Mouse (Mus musculus) heart, embryonic 13.5 days (tissue): ENCODE data around the gene Sema6d. TPM values are rescaled to one million over a fixed set of nuclear protein-coding genes. Genes with fewer than 3 reads are reported as not detected.

Experiments
- ATAC-seq: fragments of 200-750 bp; cut with Nextera tagmentation; 2 replicates; pipeline ENCODE4 v1.8.0; 2017; ENCODE audit warnings: moderate TSS enrichment; ENCODE audit not compliant: insufficient number of reproducible peaks, low FRiP score, low TSS enrichment; ENCODE audit errors: extremely low read depth
- H3K27ac ChIP-seq: fragments of 300-500 bp; sonication (generic); replicated peaks from 2 replicates; pipeline ENCODE4 v1.5.1; 2015; ENCODE audit warnings: moderate library complexity, mild to moderate bottlenecking, inconsistent platforms
- H3K27me3 ChIP-seq: fragments of 300-500 bp; sonication (generic); replicated peaks from 2 replicates; pipeline ENCODE4 v1.6.1; 2015; ENCODE audit warnings: mild to moderate bottlenecking, inconsistent platforms
- H3K36me3 ChIP-seq: fragments of 300-500 bp; sonication (generic); 2 replicates; pipeline ENCODE4 v1.6.1; 2015; ENCODE audit warnings: mild to moderate bottlenecking, inconsistent platforms
- H3K4me1 ChIP-seq: fragments of 300-500 bp; sonication (generic); 2 replicates; pipeline ENCODE4 v1.6.1; 2015; ENCODE audit warnings: inconsistent platforms
- H3K4me2 ChIP-seq: fragments of 300-500 bp; sonication (generic); 2 replicates; pipeline ENCODE4 v1.6.1; 2015; ENCODE audit warnings: inconsistent platforms, mild to moderate bottlenecking, moderate library complexity
- H3K4me3 ChIP-seq: fragments of 300-500 bp; sonication (generic); 2 replicates; pipeline ENCODE4 v1.5.1; 2015; ENCODE audit warnings: moderate library complexity, mild to moderate bottlenecking, inconsistent platforms
- H3K9ac ChIP-seq: fragments of 300-500 bp; sonication (generic); 2 replicates; pipeline ENCODE4 v1.6.1; 2015; ENCODE audit warnings: inconsistent platforms, mild to moderate bottlenecking, moderate library complexity
- H3K9me3 ChIP-seq: fragments of 300-500 bp; sonication (generic); 2 replicates; pipeline ENCODE4 v1.6.1; 2016; ENCODE audit warnings: inconsistent platforms
- WGBS: fragments of 180-500 bp; shearing (Covaris S2); methylation state at CpG from one replicate; pipeline ENCODE4 v1.1.7; 2015; ENCODE audit warnings: mixed read lengths; 5-methylcytosine and 5-hydroxymethylcytosine counted together
- polyA plus RNA-seq: library from polyadenylated mRNA; unstranded; fragments of >200 nt; fragmentation: Nextera tagmentation; extraction: Ambion mirVana; gene quantifications from 2 replicates; pipeline ENCODE4 v1.2.1, GENCODE M21; 2015

Gene Sema6d
- polyA plus RNA-seq, 1 experiment from 2014 or later = 18.8 TPM

DNA sequence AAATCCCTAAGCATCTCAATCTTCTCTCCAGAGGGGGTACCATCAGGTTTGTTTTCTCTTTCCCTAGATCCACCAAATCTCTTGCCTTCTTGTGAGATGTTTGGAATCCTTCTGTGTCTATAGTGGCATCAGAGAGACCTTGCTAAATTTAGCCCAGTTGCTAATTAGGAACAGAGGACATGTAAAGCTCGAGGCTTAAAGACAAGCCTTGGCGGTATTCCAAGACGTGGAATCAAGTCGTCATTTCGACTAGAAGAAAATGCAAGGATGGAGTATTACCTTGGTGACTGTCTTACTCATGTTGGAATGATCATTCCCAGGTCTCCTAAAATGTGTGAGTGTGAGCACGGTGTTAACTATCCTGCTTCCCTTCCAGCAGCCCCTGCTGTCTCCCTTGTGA lies 314.2 kb downstream of the Sema6d start:
- Histone ChIP-seq H3K9me3 (no peaks in the 10 kb centered on the region), H3K36me3 (no peaks in the 10 kb centered on the region), H3K4me2 (no peak overlapping the region), H3K4me3 (no peak overlapping the region), H3K27ac (peak overlapping the region; percentile 61), H3K9ac (no peak overlapping the region), H3K27me3 (no peaks in the 10 kb centered on the region), H3K4me1 (peaks cover 36% of the 10 kb centered on the region)
- WGBS = 31% methylated on average over 6 of the region's 6 CpGs
- ATAC-seq = no peak

DNA sequence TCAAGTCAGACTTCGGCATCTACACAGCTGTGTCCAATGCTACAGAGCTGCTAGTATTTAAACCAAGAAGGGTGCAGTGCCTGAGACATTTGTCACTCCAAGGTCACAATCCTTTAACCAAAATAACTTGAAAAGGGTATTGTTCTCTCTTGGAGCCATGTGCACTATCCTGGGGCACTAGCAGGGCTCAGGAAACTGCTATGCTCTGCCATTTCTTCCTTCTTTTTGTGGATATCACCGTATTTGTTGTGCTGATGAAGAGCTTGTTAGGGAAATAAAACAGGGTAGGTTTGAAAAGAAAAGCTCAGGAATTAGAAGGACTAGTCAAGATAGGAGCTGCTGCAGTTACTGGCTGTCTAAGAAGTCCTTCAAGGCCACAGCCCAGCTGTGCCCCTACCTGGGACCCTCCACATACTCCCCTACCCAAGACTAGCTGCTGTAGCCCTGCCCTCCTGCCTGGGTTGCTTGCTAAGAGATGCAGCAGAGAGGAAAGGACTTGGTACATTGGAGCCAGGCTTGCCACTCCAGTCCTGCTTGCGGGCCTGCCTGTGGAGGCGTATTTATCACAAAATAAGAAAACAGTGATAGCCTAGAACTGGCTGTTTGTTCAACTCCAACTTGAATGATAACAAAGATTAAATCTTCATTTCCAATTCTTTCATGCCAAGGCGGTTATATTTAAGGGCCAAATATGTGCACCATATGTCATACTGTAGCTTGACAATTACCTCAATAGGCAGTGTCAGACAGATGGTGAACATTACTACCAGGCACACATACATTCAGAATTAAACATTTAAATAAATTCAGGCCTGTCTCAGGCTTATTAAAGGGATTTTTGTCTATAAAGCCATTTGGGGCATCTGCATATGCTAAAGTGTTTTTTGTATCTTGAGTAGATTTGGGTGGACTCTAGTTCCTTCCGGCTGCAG lies 315.1 kb downstream of the Sema6d start:
- no peak for ATAC-seq
- no peaks in the 10 kb centered on the region for H3K36me3 ChIP-seq
- H3K9me3 ChIP-seq = no peaks in the 10 kb centered on the region
- H3K9ac ChIP-seq = no peak overlapping the region
- H3K4me2 ChIP-seq = no peak overlapping the region
- H3K27ac ChIP-seq = peak overlapping the region; percentile 61
- H3K4me3 ChIP-seq = no peak overlapping the region
- peaks cover 36% of the 10 kb centered on the region for H3K4me1 ChIP-seq
- WGBS = 70% methylated on average over 6 of the region's 6 CpGs
- no peaks in the 10 kb centered on the region for H3K27me3 ChIP-seq

DNA sequence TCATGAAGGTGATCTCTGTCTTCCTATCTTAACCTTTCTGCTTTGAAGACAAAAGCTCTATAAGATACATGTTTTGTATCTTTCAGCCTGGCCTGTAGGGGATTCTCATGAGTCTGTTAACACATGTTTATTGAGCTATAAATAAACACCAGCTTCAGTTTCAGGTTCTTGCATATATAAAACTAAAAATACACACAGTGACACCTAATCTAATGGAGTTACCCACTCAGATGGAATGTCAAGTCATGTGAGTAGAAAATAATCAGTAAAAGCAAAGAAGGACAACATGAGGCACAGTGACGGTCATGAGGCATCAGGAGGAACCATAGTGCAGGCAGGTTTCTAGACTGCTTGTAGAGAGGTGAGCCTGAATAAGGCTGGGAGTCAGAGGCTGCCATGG lies 319.2 kb downstream of the Sema6d start:
- no peak overlapping the region for H3K4me2 ChIP-seq
- no peak for ATAC-seq
- peaks cover 33% of the 10 kb centered on the region for H3K4me1 ChIP-seq
- no peaks in the 10 kb centered on the region for H3K36me3 ChIP-seq
- no peaks in the 10 kb centered on the region for H3K27me3 ChIP-seq
- no peaks in the 10 kb centered on the region for H3K9me3 ChIP-seq
- no peak overlapping the region for H3K27ac ChIP-seq
- 48% methylated on average over 1 of the region's 1 CpGs for WGBS
- no peak overlapping the region for H3K4me3 ChIP-seq
- no peak overlapping the region for H3K9ac ChIP-seq

DNA sequence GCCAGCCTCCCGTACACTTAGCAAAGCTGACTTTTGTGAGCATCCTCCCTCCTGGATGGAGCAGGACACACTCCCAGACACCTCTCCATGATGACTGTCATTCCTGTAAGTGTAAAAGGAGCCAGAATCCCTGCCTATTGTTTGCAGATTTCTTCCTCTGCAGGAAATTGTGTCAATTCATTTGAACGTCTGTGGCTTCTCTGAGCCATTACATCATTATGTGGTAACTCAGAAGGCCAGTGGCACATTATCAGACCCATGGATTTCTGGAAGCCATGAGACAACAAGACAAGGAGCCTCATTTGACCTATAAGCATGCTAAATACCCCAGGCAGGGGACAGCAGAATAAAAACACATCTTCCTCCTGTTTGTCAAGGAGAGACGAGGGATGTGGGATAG lies 327.0 kb downstream of the Sema6d start:
- H3K9ac ChIP-seq = no peak overlapping the region
- H3K9me3 ChIP-seq = no peaks in the 10 kb centered on the region
- no peak overlapping the region for H3K4me2 ChIP-seq
- H3K27ac ChIP-seq = no peak overlapping the region
- no peaks in the 10 kb centered on the region for H3K36me3 ChIP-seq
- H3K4me1 ChIP-seq = peaks cover 30% of the 10 kb centered on the region
- no peak for ATAC-seq
- 61% methylated on average over 3 of the region's 3 CpGs for WGBS
- H3K27me3 ChIP-seq = no peaks in the 10 kb centered on the region
- H3K4me3 ChIP-seq = no peak overlapping the region

DNA sequence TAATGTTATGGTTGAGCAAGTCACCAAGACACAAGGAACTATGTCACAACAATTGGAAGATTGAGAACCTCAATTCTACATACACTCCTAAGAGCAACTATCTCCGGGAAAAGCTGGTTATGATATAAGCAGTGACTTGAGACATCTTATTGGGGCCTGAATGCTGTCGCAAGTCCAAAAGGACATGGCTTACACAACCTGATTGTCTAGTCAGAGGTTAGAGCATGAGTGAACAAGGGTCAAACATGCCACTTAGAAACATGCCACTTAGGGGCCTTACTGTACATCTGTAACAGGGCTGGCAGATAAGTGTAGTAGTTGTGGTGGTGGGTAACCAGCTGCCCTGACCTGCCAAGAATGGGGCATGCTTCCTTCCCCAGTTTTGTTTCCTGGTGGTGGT lies 328.6 kb downstream of the Sema6d start:
- H3K27ac ChIP-seq = no peak overlapping the region
- H3K4me1 ChIP-seq = peaks cover 23% of the 10 kb centered on the region
- no peak overlapping the region for H3K4me3 ChIP-seq
- 88% methylated on average over 2 of the region's 2 CpGs for WGBS
- no peak overlapping the region for H3K4me2 ChIP-seq
- H3K9ac ChIP-seq = no peak overlapping the region
- H3K36me3 ChIP-seq = no peaks in the 10 kb centered on the region
- H3K9me3 ChIP-seq = no peaks in the 10 kb centered on the region
- H3K27me3 ChIP-seq = no peaks in the 10 kb centered on the region
- no peak for ATAC-seq

DNA sequence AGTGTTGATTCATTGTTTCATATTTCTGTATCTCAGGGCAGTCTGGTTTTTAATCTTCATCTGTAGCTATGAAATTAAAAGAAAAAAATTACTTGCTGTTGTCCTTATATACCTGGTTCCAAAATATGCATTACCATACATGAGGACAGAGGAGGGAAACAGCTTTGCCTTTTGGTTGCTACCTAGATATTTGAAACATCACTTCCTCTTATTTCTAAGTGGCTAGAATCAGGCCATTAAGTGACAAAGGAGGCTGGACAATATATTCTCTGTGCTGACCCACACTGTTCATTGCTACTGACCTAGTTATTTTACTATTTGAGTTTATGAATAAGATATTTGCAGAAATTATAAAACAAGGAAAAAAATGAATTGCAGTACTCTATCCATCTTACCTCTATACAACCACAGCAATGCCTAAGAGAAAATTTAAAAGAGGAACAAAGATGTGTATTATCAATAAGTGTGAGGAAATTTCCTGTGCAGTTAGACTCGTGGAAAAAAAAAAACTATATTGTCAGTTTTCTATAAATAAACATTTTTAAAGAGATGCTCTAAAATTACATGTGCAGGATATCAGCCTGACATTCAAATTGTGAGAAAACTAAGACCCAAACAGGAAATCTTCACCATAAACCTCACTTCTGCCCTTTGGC lies 330.5 kb downstream of the Sema6d start:
- ATAC-seq = no peak
- H3K9ac ChIP-seq = no peak overlapping the region
- H3K27me3 ChIP-seq = no peaks in the 10 kb centered on the region
- peak overlapping the region; percentile 17; the same call in 1 of the 2 replicates for H3K27ac ChIP-seq
- H3K36me3 ChIP-seq = no peaks in the 10 kb centered on the region
- H3K4me3 ChIP-seq = no peak overlapping the region
- no peaks in the 10 kb centered on the region for H3K9me3 ChIP-seq
- peaks cover 18% of the 10 kb centered on the region for H3K4me1 ChIP-seq
- 35% methylated on average over 1 of the region's 1 CpGs for WGBS
- H3K4me2 ChIP-seq = no peak overlapping the region

DNA sequence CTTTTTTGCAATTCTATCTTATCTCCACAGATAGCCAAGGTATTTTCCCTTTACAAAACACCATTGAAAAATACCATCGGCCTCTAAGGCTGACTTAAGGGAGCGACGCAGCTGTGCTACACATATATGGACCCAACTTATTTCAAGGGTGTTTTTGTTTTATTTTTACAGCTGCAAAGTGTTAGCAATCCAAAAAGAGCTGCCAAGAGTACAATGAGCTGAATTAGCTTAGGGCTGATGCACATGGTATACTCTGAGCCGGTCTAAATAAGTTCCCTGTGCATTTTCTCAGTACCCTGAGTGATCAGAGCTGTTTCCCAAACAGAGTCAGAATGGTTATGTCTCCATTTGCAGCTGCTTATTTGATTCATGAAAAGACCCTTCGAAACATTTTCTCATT lies 340.0 kb downstream of the Sema6d start:
- WGBS = 63% methylated on average over 5 of the region's 5 CpGs
- no peak overlapping the region for H3K4me2 ChIP-seq
- H3K27ac ChIP-seq = no peak overlapping the region
- H3K9ac ChIP-seq = no peak overlapping the region
- H3K36me3 ChIP-seq = no peaks in the 10 kb centered on the region
- H3K4me3 ChIP-seq = no peak overlapping the region
- H3K9me3 ChIP-seq = no peaks in the 10 kb centered on the region
- H3K27me3 ChIP-seq = no peaks in the 10 kb centered on the region
- H3K4me1 ChIP-seq = peaks cover 7% of the 10 kb centered on the region; the same call in 1 of the 2 replicates
- no peak for ATAC-seq

DNA sequence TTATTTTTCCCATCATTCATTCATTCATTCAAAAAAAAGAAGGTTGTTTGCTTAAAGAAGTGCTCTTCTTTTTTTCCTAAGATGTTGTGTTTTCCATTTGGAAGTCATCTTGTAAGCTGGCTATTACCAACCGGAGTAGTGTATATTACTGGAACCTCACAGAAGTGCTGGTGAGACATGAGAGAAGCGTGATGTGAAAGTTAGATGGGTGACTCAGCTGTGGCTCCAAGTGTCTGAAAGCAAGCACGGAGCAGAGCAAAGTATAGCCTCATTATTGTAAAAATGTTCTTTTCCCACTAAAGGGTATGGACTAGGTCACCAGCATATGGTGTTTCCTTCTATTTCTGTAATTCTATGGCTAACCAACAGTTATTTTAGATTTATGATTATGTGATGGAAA lies 340.9 kb downstream of the Sema6d start:
- H3K9me3 ChIP-seq = no peaks in the 10 kb centered on the region
- no peak overlapping the region for H3K4me3 ChIP-seq
- H3K27ac ChIP-seq = no peak overlapping the region
- no peaks in the 10 kb centered on the region for H3K36me3 ChIP-seq
- H3K4me2 ChIP-seq = no peak overlapping the region
- H3K9ac ChIP-seq = no peak overlapping the region
- no peak for ATAC-seq
- WGBS = 82% methylated on average over 3 of the region's 3 CpGs
- no peaks in the 10 kb centered on the region for H3K27me3 ChIP-seq
- peaks cover 17% of the 10 kb centered on the region for H3K4me1 ChIP-seq

DNA sequence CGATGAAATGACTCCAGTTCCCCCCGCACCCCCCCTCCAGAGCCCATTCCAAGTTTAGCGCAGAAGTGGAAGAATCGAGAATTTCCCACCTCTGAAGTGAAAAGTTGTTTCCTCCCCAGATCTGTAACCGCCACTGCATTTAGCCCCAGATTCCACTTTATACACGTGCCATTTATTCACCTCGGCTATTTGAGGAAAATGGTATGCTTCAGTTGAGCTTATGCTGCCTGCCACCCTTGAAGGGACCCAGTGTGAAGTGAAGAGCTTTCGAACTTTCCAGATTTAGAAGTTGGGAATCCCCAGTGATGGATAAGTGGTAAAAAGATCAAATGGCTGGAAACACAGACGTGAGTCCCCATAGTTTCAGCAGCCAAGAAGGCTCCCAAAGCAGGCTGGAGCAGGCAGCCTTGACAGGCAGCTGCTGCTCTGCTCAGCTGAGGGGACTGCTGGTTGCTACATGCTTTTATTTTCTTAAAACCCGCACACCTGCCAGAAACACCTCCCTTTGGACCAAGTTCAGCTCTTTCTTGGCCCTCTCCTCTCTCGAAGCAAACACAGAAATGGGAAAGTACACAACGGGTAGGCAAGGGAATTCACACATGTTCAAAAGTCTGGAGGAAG lies 345.7 kb downstream of the Sema6d start:
- no peaks in the 10 kb centered on the region for H3K27me3 ChIP-seq
- no peaks in the 10 kb centered on the region for H3K36me3 ChIP-seq
- H3K4me1 ChIP-seq = peaks cover 21% of the 10 kb centered on the region
- no peak overlapping the region for H3K4me3 ChIP-seq
- 0 out of 2 replicates have a peak overlapping the region, but pooled peaks have one; percentile 5 for H3K27ac ChIP-seq
- H3K9ac ChIP-seq = no peak overlapping the region
- H3K4me2 ChIP-seq = no peak overlapping the region
- ATAC-seq = no peak; the same call in 1 of the 2 replicates
- 51% methylated on average over 12 of the region's 12 CpGs for WGBS
- H3K9me3 ChIP-seq = no peaks in the 10 kb centered on the region

DNA sequence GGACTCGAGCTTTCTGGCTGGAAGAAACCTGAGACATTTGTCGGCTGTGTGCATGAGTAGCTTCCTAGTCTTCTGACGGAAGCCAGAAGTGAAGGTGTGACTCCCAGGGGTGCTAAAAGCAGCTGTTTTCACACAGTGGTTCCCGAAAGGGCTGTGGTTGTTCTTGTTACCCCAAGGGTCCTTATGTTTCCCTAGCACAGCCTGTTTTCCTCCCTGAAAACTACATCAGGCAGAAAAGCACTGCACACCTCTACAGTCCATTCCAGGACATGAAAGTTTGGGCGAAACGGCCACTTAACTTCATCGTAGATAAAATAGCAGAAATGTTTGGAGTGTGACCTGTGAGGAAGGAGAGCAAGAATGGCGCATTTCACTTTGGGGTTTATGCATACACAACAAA lies 346.9 kb downstream of the Sema6d start:
- H3K4me2 ChIP-seq = no peak overlapping the region
- no peak for ATAC-seq
- H3K27ac ChIP-seq = no peak overlapping the region
- H3K36me3 ChIP-seq = no peaks in the 10 kb centered on the region
- 0 out of 2 replicates have a peak overlapping the region, but pooled peaks have one; percentile 20 for H3K9ac ChIP-seq
- peaks cover 21% of the 10 kb centered on the region for H3K4me1 ChIP-seq
- H3K9me3 ChIP-seq = no peaks in the 10 kb centered on the region
- H3K4me3 ChIP-seq = no peak overlapping the region
- no peaks in the 10 kb centered on the region for H3K27me3 ChIP-seq
- 39% methylated on average over 8 of the region's 8 CpGs for WGBS

DNA sequence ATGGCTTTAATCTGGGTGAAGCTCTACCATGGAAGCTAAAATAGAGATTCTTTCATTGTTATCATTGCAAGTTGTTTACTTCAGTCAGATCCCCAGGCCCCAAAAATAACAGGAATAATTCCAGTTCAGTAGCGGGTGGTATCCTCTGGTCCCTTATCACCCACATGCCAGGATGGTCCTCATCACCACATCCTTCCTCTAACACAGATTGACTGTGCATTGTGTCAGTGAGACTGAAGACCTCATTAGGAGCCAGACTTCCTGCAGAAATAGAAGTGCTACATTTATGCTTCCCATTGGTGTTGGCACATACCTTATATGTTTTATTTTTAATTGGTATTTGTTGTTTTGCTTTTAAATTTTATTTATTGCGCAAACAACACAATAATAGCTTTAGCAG lies 354.4 kb downstream of the Sema6d start:
- ATAC-seq = no peak
- Histone ChIP-seq H3K4me2 (no peak overlapping the region), H3K9ac (no peak overlapping the region), H3K36me3 (no peaks in the 10 kb centered on the region), H3K4me3 (no peak overlapping the region), H3K4me1 (peaks cover 18% of the 10 kb centered on the region), H3K27ac (no peak overlapping the region), H3K27me3 (no peaks in the 10 kb centered on the region), H3K9me3 (no peaks in the 10 kb centered on the region)
- WGBS = 76% methylated on average over 2 of the region's 2 CpGs
